Mouse (Mus musculus) embryonic facial prominence, embryonic 10.5 days (tissue): ENCODE results near the gene Rab44. TPM values are rescaled to one million over a fixed set of nuclear protein-coding genes. Genes with fewer than 3 reads are reported as not detected.

ENCODE experiments used
- DNase-seq: peaks from one replicate; pipeline ENCODE4 v3.0.0-alpha.2; 2017; ENCODE audit warnings: low spot score
- H3K27ac ChIP-seq: fragments of 300-500 bp; sonication (generic); replicated peaks from 2 replicates; pipeline ENCODE4 v1.5.1; 2016; ENCODE audit warnings: mild to moderate bottlenecking
- H3K27me3 ChIP-seq: fragments of 300-500 bp; sonication (generic); replicated peaks from 2 replicates; pipeline ENCODE4 v1.6.1; 2016; ENCODE audit warnings: low read depth, mild to moderate bottlenecking; ENCODE audit not compliant: poor library complexity, severe bottlenecking
- H3K36me3 ChIP-seq: fragments of 300-500 bp; sonication (generic); replicated peaks from 2 replicates; pipeline ENCODE4 v1.6.1; 2016; ENCODE audit warnings: mild to moderate bottlenecking, moderate library complexity
- H3K4me1 ChIP-seq: fragments of 300-500 bp; sonication (generic); 2 replicates; pipeline ENCODE4 v1.6.1; 2016
- H3K4me3 ChIP-seq: fragments of 300-500 bp; sonication (generic); 2 replicates; pipeline ENCODE4 v1.5.1; 2016; ENCODE audit warnings: mild to moderate bottlenecking, moderate library complexity
- H3K9me3 ChIP-seq: fragments of 300-500 bp; sonication (generic); 2 replicates; pipeline ENCODE4 v1.6.1; 2016; ENCODE audit warnings: mild to moderate bottlenecking
- WGBS: fragments of 180-500 bp; shearing (Covaris S2); methylation state at CpG from one replicate; pipeline ENCODE4 v1.1.7; 2016; 5-methylcytosine and 5-hydroxymethylcytosine counted together
- polyA plus RNA-seq: library from polyadenylated mRNA; unstranded; fragments of >200 nt; fragmentation: Nextera tagmentation; extraction: Ambion mirVana; gene quantifications from 2 replicates; pipeline ENCODE4 v1.2.1, GENCODE M21; 2016

Gene Rab44
- polyA plus RNA-seq, 1 experiment from 2014 or later, result 0.21 TPM

DNA sequence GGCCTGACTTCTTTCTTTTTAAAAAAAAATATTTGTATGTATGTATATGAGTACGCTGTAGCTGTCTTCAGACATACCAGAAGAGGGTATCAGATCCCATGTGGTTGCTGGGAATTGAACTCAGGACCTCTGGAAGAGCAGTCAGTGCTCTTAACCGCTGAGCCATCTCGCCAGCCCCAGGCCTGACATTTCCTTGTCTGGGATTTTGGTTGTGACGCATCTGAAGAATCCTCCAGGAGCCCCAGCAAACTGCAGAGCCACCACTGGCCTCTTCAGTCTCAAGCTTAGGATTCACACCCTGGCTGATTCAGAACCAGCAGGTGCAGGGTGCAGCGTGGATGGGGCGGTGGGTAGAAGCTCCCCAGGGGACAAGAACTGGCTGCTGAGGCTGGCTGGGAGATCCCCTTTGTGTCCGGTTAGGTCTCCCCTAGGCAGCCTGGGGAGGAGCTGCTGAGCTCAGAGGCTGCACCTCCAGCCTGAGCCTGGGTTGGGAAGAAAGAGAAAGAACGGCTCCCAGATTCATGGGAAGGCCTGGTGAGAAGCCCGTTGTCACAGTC lies 64.6 kb downstream of the Rab44 start:
- Histone ChIP-seq H3K27ac (no peak overlapping the region; the same call in 1 of the 2 replicates), H3K4me1 (peaks cover 30% of the 10 kb centered on the region), H3K27me3 (peaks cover 9% of the 10 kb centered on the region; the same call in 1 of the 2 replicates), H3K36me3 (no peaks in the 10 kb centered on the region), H3K9me3 (no peaks in the 10 kb centered on the region), H3K4me3 (no peak overlapping the region)
- 68% methylated on average over 9 of the region's 9 CpGs for whole genome bisulfite sequencing
- DNase-seq, result no peak

GRCm38 (mm10) chr17:29179917-29180316 lies 66.0 kb downstream of the Rab44 start:
- Histone ChIP-seq H3K36me3 (no peaks in the 10 kb centered on the region), H3K4me3 (no peak overlapping the region), H3K9me3 (no peaks in the 10 kb centered on the region), H3K4me1 (peaks cover 33% of the 10 kb centered on the region), H3K27me3 (peaks cover 15% of the 10 kb centered on the region), H3K27ac (no peak overlapping the region)
- WGBS, result 84% methylated on average over 6 of the region's 6 CpGs
- DNase-seq, result no peak

- H3K27me3 ChIP-seq, result peaks cover 15% of the 10 kb centered on the region
Measured at GRCm38 (mm10) chr17:29180406-29181127, 66.6 kb downstream of the Rab44 start.

DNA sequence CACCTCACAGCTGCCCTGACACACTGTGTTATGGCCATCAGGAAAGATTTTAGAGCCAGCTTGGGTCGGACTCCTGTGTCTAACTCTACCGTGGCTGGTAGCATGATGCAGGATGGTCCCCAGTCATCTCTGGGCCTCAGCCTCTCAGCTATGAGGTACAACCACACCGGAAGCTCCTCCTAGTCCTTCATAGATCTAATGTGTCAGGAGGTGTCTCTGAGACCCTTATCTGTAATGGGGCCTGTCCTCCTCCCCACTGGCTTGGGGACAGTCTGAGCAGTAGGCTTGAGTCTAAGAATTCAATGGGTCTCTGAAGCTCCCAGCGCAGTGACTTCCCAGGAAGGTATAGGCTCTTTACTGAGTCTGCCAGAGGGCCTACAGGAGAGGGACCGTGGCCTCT lies 67.8 kb downstream of the Rab44 start:
- no peak overlapping the region; the same call in 1 of the 2 replicates for H3K27ac ChIP-seq

More at GRCm38 (mm10) chr17:29180406-29181127, 66.6 kb downstream of the Rab44 start:
- Histone ChIP-seq H3K4me3 (no peak overlapping the region), H3K27ac (no peak overlapping the region), H3K9me3 (no peaks in the 10 kb centered on the region), H3K4me1 (peaks cover 37% of the 10 kb centered on the region), H3K36me3 (no peaks in the 10 kb centered on the region)
- no peak for DNase-seq
- WGBS, result 88% methylated on average over 4 of the region's 4 CpGs

GRCm38 (mm10) chr17:29183162-29183561 lies 69.2 kb downstream of the Rab44 start:
- H3K4me3 ChIP-seq, result no peak overlapping the region
- WGBS, result 61% methylated on average over 11 of the region's 11 CpGs
- H3K36me3 ChIP-seq, result no peaks in the 10 kb centered on the region
- peaks cover 47% of the 10 kb centered on the region for H3K4me1 ChIP-seq
- H3K9me3 ChIP-seq, result no peaks in the 10 kb centered on the region
- peak overlapping the region; percentile 8; the same call in 1 of the 2 replicates for H3K27ac ChIP-seq
- H3K27me3 ChIP-seq, result peaks cover 15% of the 10 kb centered on the region
- DNase-seq, result no peak

More for the DNA sequence above, 67.8 kb downstream of the Rab44 start:
- 85% methylated on average over 5 of the region's 5 CpGs for WGBS
- peaks cover 15% of the 10 kb centered on the region for H3K27me3 ChIP-seq
- no peaks in the 10 kb centered on the region for H3K9me3 ChIP-seq
- H3K4me3 ChIP-seq, result no peak overlapping the region
- H3K4me1 ChIP-seq, result peaks cover 37% of the 10 kb centered on the region
- no peak for DNase-seq
- H3K36me3 ChIP-seq, result no peaks in the 10 kb centered on the region

DNA sequence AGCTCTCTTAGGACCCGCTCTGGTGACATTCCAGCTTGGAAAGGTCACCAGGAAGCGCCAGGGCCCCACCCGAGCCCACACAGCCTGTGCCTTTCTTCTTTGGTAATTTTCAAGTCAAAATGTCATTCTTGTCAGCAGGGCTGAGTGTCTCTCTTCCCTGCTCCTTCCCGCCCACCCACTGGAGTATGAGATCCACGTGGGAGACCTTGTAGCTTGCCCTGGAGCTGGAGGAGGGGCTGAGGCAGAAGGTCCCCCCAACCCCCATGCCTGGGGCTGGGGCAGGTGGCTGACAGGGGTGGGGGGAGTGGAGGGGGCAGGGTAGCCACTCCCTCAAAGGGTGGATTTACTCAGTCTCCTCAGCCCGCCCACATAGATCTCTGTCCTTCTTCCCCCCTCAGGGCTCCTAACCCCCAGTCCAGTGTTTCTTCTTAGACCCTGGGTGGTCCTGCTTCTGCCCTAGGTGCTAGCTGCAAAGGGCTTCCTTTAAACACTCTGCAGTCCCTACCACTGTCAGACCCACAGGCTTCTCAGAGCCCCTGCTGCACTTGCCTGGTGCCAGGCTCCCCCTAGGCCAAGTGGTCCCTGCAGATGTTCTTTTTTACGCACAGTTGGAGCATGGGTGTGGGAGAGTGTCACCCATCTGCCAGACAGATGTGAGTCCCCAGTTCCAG lies 71.6 kb downstream of the Rab44 start:
- H3K27ac ChIP-seq, result peak overlapping the region; percentile 35

DNA sequence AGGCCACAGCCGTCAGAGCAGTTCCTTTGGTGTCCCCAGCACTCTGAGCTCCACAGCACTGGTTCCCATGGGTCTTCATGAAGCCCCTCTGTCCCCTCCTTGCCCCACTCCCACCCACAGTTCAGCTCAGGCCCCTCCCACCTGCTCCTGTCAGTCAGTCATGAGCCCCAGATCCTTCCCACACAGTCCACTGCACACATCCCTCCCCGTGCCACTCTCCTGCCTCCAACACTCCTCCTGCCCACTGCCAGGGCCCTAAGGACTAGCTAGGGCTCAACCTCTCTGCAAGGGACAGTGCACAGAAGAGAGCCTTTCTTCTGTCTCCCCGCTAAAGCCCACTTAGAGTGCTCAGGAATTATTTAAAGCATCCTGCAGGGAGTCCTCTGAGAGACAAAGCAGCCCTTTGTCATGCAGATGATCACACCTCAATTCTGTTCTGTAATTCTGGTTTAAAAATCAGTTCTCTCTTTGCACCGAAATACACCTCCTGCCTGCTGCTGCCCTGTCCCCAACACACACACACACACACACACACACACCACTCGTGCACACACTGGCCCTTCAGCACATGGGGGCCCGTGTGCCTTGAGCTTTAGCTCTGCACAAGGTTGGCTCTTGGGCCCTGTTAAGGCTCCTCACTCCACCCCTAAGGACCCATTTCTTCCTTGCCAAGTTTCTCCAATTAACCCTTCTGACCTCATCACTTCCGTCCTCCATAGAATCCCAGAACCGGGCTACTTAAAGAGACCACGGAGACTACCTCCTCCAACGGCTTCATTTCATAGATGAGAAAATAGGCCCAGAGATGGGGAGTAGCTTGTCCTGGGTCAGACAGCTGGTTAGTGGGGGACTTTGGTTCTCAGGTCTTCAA lies 73.3 kb downstream of the Rab44 start:
- WGBS, result 13% methylated on average over 10 of the region's 10 CpGs
- no peaks in the 10 kb centered on the region for H3K36me3 ChIP-seq
- DNase-seq, result no peak
- H3K4me3 ChIP-seq, result peak overlapping the region; percentile 25; the same call in 1 of the 2 replicates
- peak overlapping the region; percentile 77 for H3K27ac ChIP-seq
- H3K9me3 ChIP-seq, result no peaks in the 10 kb centered on the region
- peaks cover 71% of the 10 kb centered on the region for H3K4me1 ChIP-seq
- H3K27me3 ChIP-seq, result peaks cover 31% of the 10 kb centered on the region

More for the DNA sequence above, 71.6 kb downstream of the Rab44 start:
- DNase-seq, result peak; percentile 61
- peaks cover 68% of the 10 kb centered on the region for H3K4me1 ChIP-seq
- H3K27me3 ChIP-seq, result peaks cover 30% of the 10 kb centered on the region
- H3K36me3 ChIP-seq, result no peaks in the 10 kb centered on the region
- peak overlapping the region; percentile 13; the same call in 1 of the 2 replicates for H3K4me3 ChIP-seq
- WGBS, result 19% methylated on average over 7 of the region's 7 CpGs
- H3K9me3 ChIP-seq, result no peaks in the 10 kb centered on the region

GRCm38 (mm10) chr17:29188989-29189388 lies 75.0 kb downstream of the Rab44 start:
- no peaks in the 10 kb centered on the region for H3K9me3 ChIP-seq
- peak; percentile 80 for DNase-seq
- H3K4me3 ChIP-seq, result peak overlapping the region; percentile 44
- no peaks in the 10 kb centered on the region for H3K36me3 ChIP-seq
- 5% methylated on average over 12 of the region's 12 CpGs for WGBS
- H3K4me1 ChIP-seq, result peaks cover 70% of the 10 kb centered on the region
- H3K27me3 ChIP-seq, result peaks cover 19% of the 10 kb centered on the region
- peak overlapping the region; percentile 45; the same call in 1 of the 2 replicates for H3K27ac ChIP-seq

DNA sequence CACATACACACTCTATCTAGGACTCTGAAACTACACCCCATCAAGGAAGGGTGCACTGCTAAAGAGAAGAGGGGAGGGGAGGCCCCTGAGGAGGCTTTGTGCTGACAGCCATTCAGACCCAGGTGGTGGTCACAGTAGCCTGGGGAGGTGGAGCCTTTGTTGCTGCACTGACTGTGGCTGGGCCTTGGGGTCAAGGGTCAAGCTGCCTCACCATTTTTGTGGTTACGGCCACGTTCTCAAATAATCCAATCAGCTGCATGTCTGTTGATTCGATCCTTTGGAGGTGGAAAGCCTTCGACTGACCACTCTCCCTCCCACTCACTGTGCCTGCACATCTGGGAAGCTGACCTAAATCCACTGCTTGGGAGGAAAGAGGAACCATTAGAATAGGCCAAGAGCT lies 81.6 kb downstream of the Rab44 start:
- H3K27me3 ChIP-seq, result peaks cover under 1% of the 10 kb centered on the region; the same call in 1 of the 2 replicates

More for the DNA sequence above, 81.6 kb downstream of the Rab44 start:
- Histone ChIP-seq H3K9me3 (no peaks in the 10 kb centered on the region), H3K27ac (peak overlapping the region; percentile 30; the same call in 1 of the 2 replicates), H3K4me3 (no peak overlapping the region), H3K36me3 (no peaks in the 10 kb centered on the region), H3K4me1 (peaks cover 40% of the 10 kb centered on the region)
- DNase-seq, result peak; percentile 51
- WGBS, result 7% methylated on average over 4 of the region's 4 CpGs
